In genomic region chr2:72406701-72407100, GRCm38 (mm10) we compare ENCODE assay signal across 14 mouse cellular contexts.
DNase-seq lines count a peak whose midpoint lies in the region; ATAC-seq and TF ChIP-seq lines count a peak whose summit lies in the region.
"Had no signal": no experiment of that assay in that cellular context is flagged by ENCODE, and none has a peak within 500 bp of the region (broad histone marks: within the 10 kb centered on the region; RNA-seq: fewer than 3 reads in every experiment).

No protein-coding gene starts in this region.

- no peak overlapping the region for H3K27ac ChIP-seq in forebrain, embryonic 16.5 days (ENCODE audit: low read length)
- H3K27ac ChIP-seq in forebrain, embryonic 11.5 days (ENCODE audit: low read depth, low read length) = no peak overlapping the region
- peak overlapping the region; percentile 56; the same call in 1 of the 2 replicates for H3K27ac ChIP-seq in midbrain, embryonic 12.5 days (replicated peaks)
- H3K27ac ChIP-seq in midbrain, embryonic 10.5 days (replicated peaks) = no peak overlapping the region
- H3K27ac ChIP-seq: liver, embryonic 14.5 days; neural tube, embryonic 13.5 days had no signal

- no peak overlapping the region for H3K9ac ChIP-seq in forebrain, embryonic 16.5 days (replicated peaks; ENCODE audit: low read depth, low read length)
- no peak overlapping the region for H3K9ac ChIP-seq in forebrain, embryonic 11.5 days (ENCODE audit: low read length)
- no peak overlapping the region for H3K9ac ChIP-seq in midbrain, embryonic 12.5 days (replicated peaks)
- H3K9ac ChIP-seq: liver, embryonic 14.5 days; neural tube, embryonic 13.5 days had no signal

- TF ChIP-seq POLR2A in myocyte (IDR thresholded peaks at IDR 0.05; ENCODE audit: insufficient read length, low read depth) = no peak

- ATAC-seq in forebrain, embryonic 16.5 days = 0 out of 2 replicates have a peak, but pooled peaks have one; percentile 43
- ATAC-seq in forebrain, embryonic 11.5 days (replicated peaks; ENCODE audit: low FRiP score) = no peak
- no peak for ATAC-seq in midbrain, embryonic 12.5 days (ENCODE audit: low FRiP score, low read depth)

- DNase-seq in forebrain, embryonic 11.5 days (ENCODE audit: low spot score) = no peak
- no peak for DNase-seq in midbrain, embryonic 10.5 days (ENCODE audit: low spot score)
- peak; percentile 72 for DNase-seq in thymus, postnatal 25 days
- no peak for DNase-seq in layer of hippocampus, adult 9-10 months (ENCODE audit: low spot score)
- DNase-seq in right cerebral cortex, adult 2 months (ENCODE audit: low spot score in 2 of 2) = no peak
- DNase-seq: cerebellum, adult 8-10 months; kidney, adult 11 months; retina, postnatal 1 day had no signal

- H3K4me2 ChIP-seq in forebrain, embryonic 16.5 days (ENCODE audit: low read length) = no peak overlapping the region
- no peak overlapping the region for H3K4me2 ChIP-seq in forebrain, embryonic 11.5 days (ENCODE audit: low read depth, low read length, severe bottlenecking)
- H3K4me2 ChIP-seq in midbrain, embryonic 12.5 days (replicated peaks) = no peak overlapping the region
- H3K4me2 ChIP-seq in myocyte (ENCODE audit: low read depth) = no peak overlapping the region
- H3K4me2 ChIP-seq: midbrain, embryonic 11.5 days; neural tube, embryonic 13.5 days had no signal

- H3K27me3 ChIP-seq in forebrain, embryonic 16.5 days (replicated peaks; ENCODE audit: control insufficient read depth, insufficient read depth, low read length) = no peaks in the 10 kb centered on the region
- H3K27me3 ChIP-seq in forebrain, embryonic 11.5 days (ENCODE audit: control insufficient read depth, insufficient read depth, low read length) = no peaks in the 10 kb centered on the region
- H3K27me3 ChIP-seq in midbrain, embryonic 12.5 days = no peaks in the 10 kb centered on the region
- no peaks in the 10 kb centered on the region for H3K27me3 ChIP-seq in midbrain, embryonic 10.5 days (ENCODE audit: low read depth, poor library complexity, severe bottlenecking)
- H3K27me3 ChIP-seq in myocyte (ENCODE audit: control insufficient read depth, insufficient read depth, insufficient read length) = no peaks in the 10 kb centered on the region
- H3K27me3 ChIP-seq: neural tube, embryonic 13.5 days had no signal

- H3K4me3 ChIP-seq in forebrain, embryonic 16.5 days (replicated peaks; ENCODE audit: low read length) = no peak overlapping the region
- no peak overlapping the region for H3K4me3 ChIP-seq in forebrain, embryonic 11.5 days (ENCODE audit: low read depth, low read length)
- no peak overlapping the region for H3K4me3 ChIP-seq in midbrain, embryonic 12.5 days
- H3K4me3 ChIP-seq in midbrain, embryonic 10.5 days = no peak overlapping the region
- H3K4me3 ChIP-seq in myocyte = no peak overlapping the region
- H3K4me3 ChIP-seq: neural tube, embryonic 13.5 days had no signal

- H3K9me3 ChIP-seq in forebrain, embryonic 16.5 days (ENCODE audit: control insufficient read depth, low read length) = no peaks in the 10 kb centered on the region
- H3K9me3 ChIP-seq in forebrain, embryonic 11.5 days (ENCODE audit: control insufficient read depth, low read length) = no peaks in the 10 kb centered on the region
- H3K9me3 ChIP-seq in midbrain, embryonic 12.5 days = no peaks in the 10 kb centered on the region
- no peaks in the 10 kb centered on the region for H3K9me3 ChIP-seq in midbrain, embryonic 10.5 days (replicated peaks)
- H3K9me3 ChIP-seq: neural tube, embryonic 13.5 days had no signal

- WGBS in forebrain, embryonic 16.5 days = 68% methylated on average over 10 of the region's 10 CpGs
- WGBS in forebrain, embryonic 11.5 days = 77% methylated on average over 10 of the region's 10 CpGs
- WGBS in midbrain, embryonic 12.5 days = 84% methylated on average over 10 of the region's 10 CpGs
- WGBS in midbrain, embryonic 10.5 days = 81% methylated on average over 10 of the region's 10 CpGs

- peaks cover 9% of the 10 kb centered on the region; the same call in 1 of the 2 replicates for H3K4me1 ChIP-seq in forebrain, embryonic 16.5 days (replicated peaks; ENCODE audit: control insufficient read depth, insufficient read depth, low read length)
- no peaks in the 10 kb centered on the region for H3K4me1 ChIP-seq in forebrain, embryonic 11.5 days (replicated peaks; ENCODE audit: control insufficient read depth, insufficient read depth, low read length)
- peaks cover 10% of the 10 kb centered on the region for H3K4me1 ChIP-seq in midbrain, embryonic 12.5 days
- peaks cover 16% of the 10 kb centered on the region for H3K4me1 ChIP-seq in midbrain, embryonic 10.5 days
- H3K4me1 ChIP-seq: neural tube, embryonic 13.5 days had no signal

- no peaks in the 10 kb centered on the region for H3K36me3 ChIP-seq in forebrain, embryonic 16.5 days (ENCODE audit: control insufficient read depth, insufficient read depth)
- H3K36me3 ChIP-seq in forebrain, embryonic 11.5 days (ENCODE audit: control insufficient read depth, insufficient read depth, low read length) = no peaks in the 10 kb centered on the region
- H3K36me3 ChIP-seq in midbrain, embryonic 12.5 days = no peaks in the 10 kb centered on the region
- H3K36me3 ChIP-seq in midbrain, embryonic 10.5 days = no peaks in the 10 kb centered on the region
- peaks cover 26% of the 10 kb centered on the region for H3K36me3 ChIP-seq in myocyte (ENCODE audit: control insufficient read depth, insufficient read depth)
- H3K36me3 ChIP-seq: neural tube, embryonic 13.5 days had no signal

- no peak overlapping the region for H3ac ChIP-seq in myocyte (ENCODE audit: control insufficient read depth, insufficient read length)

- H3K79me2 ChIP-seq in myocyte (ENCODE audit: control insufficient read depth, insufficient read depth) = no peaks in the 10 kb centered on the region

TF ChIP-seq in myocyte, 11 proteins besides CTCF, POLR2A, EP300 and RAD21:
- TF ChIP-seq CEBPB (IDR thresholded peaks at IDR 0.05; ENCODE audit: insufficient read depth, poor library complexity, severe bottlenecking) (no peak), E2F4 (IDR thresholded peaks at IDR 0.05; ENCODE audit: insufficient read depth) (no peak), TCF12 (IDR thresholded peaks at IDR 0.05; ENCODE audit: insufficient read depth, poor library complexity, severe bottlenecking) (no peak), MAX (IDR thresholded peaks at IDR 0.05; ENCODE audit: low read depth) (no peak), SRF (IDR thresholded peaks at IDR 0.05; ENCODE audit: control insufficient read depth, insufficient read length, low read depth) (peak; percentile 21), MYOD1 (IDR thresholded peaks at IDR 0.05; ENCODE audit: control insufficient read depth in 1 of 3, insufficient read length in 2 of 3, low read depth in 2 of 3) (peak in 2 of 3 experiments; percentile 22 to 34), POLR2AphosphoS2 (IDR thresholded peaks at IDR 0.05; ENCODE audit: insufficient read length, low read depth) (no peak), TCF3 (IDR thresholded peaks at IDR 0.05; ENCODE audit: insufficient read length, low read depth) (no peak), REST (IDR thresholded peaks at IDR 0.05; ENCODE audit: insufficient read depth, insufficient read length) (no peak), USF1 (IDR thresholded peaks at IDR 0.05; ENCODE audit: low read depth) (no peak), MYOG (IDR thresholded peaks at IDR 0.05; ENCODE audit: control insufficient read depth in 1 of 3, insufficient read depth in 1 of 3, insufficient read length in 2 of 3, low read depth in 2 of 3) (peak in 2 of 3 experiments; percentile 31 to 65)
